Mouse (Mus musculus): ENCODE data around the gene Pcyox1. TPM values are rescaled to one million over a fixed set of nuclear protein-coding genes. Genes with fewer than 3 reads are reported as not detected.

Pcyox1 gene
- 119 and 131 TPM in 2 replicates for polyA plus RNA-seq (2015; fragmentation: Nextera tagmentation; extraction: Ambion mirVana)

GRCm38 (mm10) chr6:86396581-86397256, at the start of gene Pcyox1:
Gene Pcyox1, minus strand, starts transcription at chr6:86397154.
- Histone ChIP-seq H3K9ac (ENCODE audit: low read length) (peak within 1 kb of the TSS; percentile 93), H3K27ac (ENCODE audit: low read length) (peak within 1 kb of the TSS; percentile 94), H3K4me2 (ENCODE audit: low read depth, low read length) (peak within 1 kb of the TSS; percentile 92), H3K27me3 (ENCODE audit: control insufficient read depth, insufficient read depth, low read length) (no peaks in the 10 kb centered on the region), H3K36me3 (ENCODE audit: control insufficient read depth, insufficient read depth, low read length) (peaks cover 3% of the 10 kb centered on the region; the same call in 1 of the 2 replicates), H3K4me1 (ENCODE audit: control insufficient read depth, insufficient read depth, low read length) (peaks cover 30% of the 10 kb centered on the region), H3K9me3 (replicated peaks; ENCODE audit: control insufficient read depth, low read length) (no peaks in the 10 kb centered on the region), H3K4me3 (replicated peaks; ENCODE audit: low read length) (peak within 1 kb of the TSS; percentile 99)
- 0% methylated on average over 51 of the region's 51 CpGs for WGBS
- peak; percentile 95 for ATAC-seq (ENCODE audit: insufficient read depth, low FRiP score)

DNA sequence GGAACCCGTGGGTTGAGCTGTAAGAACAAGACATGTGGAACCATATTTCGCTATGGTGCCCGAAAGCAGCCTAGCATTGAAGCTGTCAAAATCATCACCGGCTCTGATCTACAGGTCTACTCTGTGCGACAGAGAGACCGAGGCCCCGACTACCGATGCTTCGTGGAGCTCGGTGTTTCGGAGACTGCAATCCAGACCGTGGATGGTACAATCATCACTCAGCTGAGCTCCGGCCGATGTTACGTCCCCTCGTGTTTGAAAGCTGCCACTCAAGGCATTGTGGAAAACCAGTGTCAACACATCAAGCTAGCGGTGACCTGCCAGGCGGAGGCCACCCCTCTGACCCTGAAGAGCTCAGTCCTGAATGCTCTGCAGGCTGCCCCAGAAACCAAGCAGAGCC, 48.6 kb upstream of the Pcyox1 start:
- H3K4me3 ChIP-seq (replicated peaks; ENCODE audit: low read length), result no peak overlapping the region
- no peak for ATAC-seq (ENCODE audit: insufficient read depth, low FRiP score)
- H3K4me1 ChIP-seq (ENCODE audit: control insufficient read depth, insufficient read depth, low read length), result no peaks in the 10 kb centered on the region
- WGBS, result 91% methylated on average over 18 of the region's 18 CpGs
- H3K27ac ChIP-seq (ENCODE audit: low read length), result no peak overlapping the region
- H3K36me3 ChIP-seq (ENCODE audit: control insufficient read depth, insufficient read depth, low read length), result 0 out of 2 replicates have a peak, but pooled peaks cover 9% of the 10 kb centered on the region
- no peak overlapping the region for H3K4me2 ChIP-seq (ENCODE audit: low read depth, low read length)
- no peaks in the 10 kb centered on the region for H3K9me3 ChIP-seq (replicated peaks; ENCODE audit: control insufficient read depth, low read length)
- no peak overlapping the region for H3K9ac ChIP-seq (ENCODE audit: low read length)
- no peaks in the 10 kb centered on the region for H3K27me3 ChIP-seq (ENCODE audit: control insufficient read depth, insufficient read depth, low read length)

GRCm38 (mm10) chr6:86441571-86441970, 44.6 kb upstream of the Pcyox1 start:
- Histone ChIP-seq H3K9ac (ENCODE audit: low read length) (no peak overlapping the region), H3K27ac (ENCODE audit: low read length) (no peak overlapping the region), H3K27me3 (ENCODE audit: control insufficient read depth, insufficient read depth, low read length) (no peaks in the 10 kb centered on the region), H3K36me3 (ENCODE audit: control insufficient read depth, insufficient read depth, low read length) (0 out of 2 replicates have a peak, but pooled peaks cover 9% of the 10 kb centered on the region), H3K4me1 (ENCODE audit: control insufficient read depth, insufficient read depth, low read length) (peaks cover 7% of the 10 kb centered on the region), H3K9me3 (replicated peaks; ENCODE audit: control insufficient read depth, low read length) (no peaks in the 10 kb centered on the region), H3K4me2 (ENCODE audit: low read depth, low read length) (no peak overlapping the region), H3K4me3 (replicated peaks; ENCODE audit: low read length) (no peak overlapping the region)
- ATAC-seq (ENCODE audit: insufficient read depth, low FRiP score), result no peak
- 97% methylated on average over 10 of the region's 10 CpGs for WGBS

DNA sequence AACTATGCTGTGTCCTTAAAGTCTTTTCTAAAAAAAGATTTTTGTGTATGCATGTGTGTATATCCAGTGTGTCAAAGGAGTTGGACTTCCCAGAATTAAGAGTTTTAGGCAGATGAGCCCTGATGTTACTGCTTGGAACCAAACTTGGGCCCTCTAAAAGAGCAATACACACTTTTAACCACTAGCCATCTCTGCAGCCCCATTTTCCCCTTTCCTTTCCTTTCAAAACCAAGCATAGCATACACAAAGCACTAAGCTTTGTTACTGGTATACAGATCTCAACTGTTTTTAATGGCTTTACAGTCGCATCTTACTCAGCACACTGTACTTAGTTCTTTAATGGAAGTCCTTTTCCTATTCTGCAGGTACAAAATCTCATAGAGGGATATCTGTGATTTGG, 42.6 kb upstream of the Pcyox1 start:
- H3K4me1 ChIP-seq (ENCODE audit: control insufficient read depth, insufficient read depth, low read length), result peaks cover 7% of the 10 kb centered on the region
- 83% methylated on average over 1 of the region's 1 CpGs for WGBS
- no peaks in the 10 kb centered on the region for H3K9me3 ChIP-seq (replicated peaks; ENCODE audit: control insufficient read depth, low read length)
- H3K27me3 ChIP-seq (ENCODE audit: control insufficient read depth, insufficient read depth, low read length), result no peaks in the 10 kb centered on the region
- H3K9ac ChIP-seq (ENCODE audit: low read length), result peak overlapping the region; percentile 41; the same call in 1 of the 2 replicates
- H3K4me3 ChIP-seq (replicated peaks; ENCODE audit: low read length), result peak overlapping the region; percentile 92
- no peak for ATAC-seq (ENCODE audit: insufficient read depth, low FRiP score)
- peak overlapping the region; percentile 63 for H3K4me2 ChIP-seq (ENCODE audit: low read depth, low read length)
- H3K36me3 ChIP-seq (ENCODE audit: control insufficient read depth, insufficient read depth, low read length), result peaks cover 20% of the 10 kb centered on the region
- no peak overlapping the region for H3K27ac ChIP-seq (ENCODE audit: low read length)

- Histone ChIP-seq H3K4me1 (ENCODE audit: control insufficient read depth, insufficient read depth, low read length) (peaks cover 7% of the 10 kb centered on the region), H3K9me3 (replicated peaks; ENCODE audit: control insufficient read depth, low read length) (no peaks in the 10 kb centered on the region), H3K27me3 (ENCODE audit: control insufficient read depth, insufficient read depth, low read length) (no peaks in the 10 kb centered on the region), H3K36me3 (ENCODE audit: control insufficient read depth, insufficient read depth, low read length) (peaks cover 16% of the 10 kb centered on the region), H3K4me2 (ENCODE audit: low read depth, low read length) (peak overlapping the region; percentile 63), H3K9ac (ENCODE audit: low read length) (peak overlapping the region; percentile 92), H3K27ac (ENCODE audit: low read length) (peak overlapping the region; percentile 97), H3K4me3 (replicated peaks; ENCODE audit: low read length) (peak overlapping the region; percentile 92)
- no peak for ATAC-seq (ENCODE audit: insufficient read depth, low FRiP score)
- WGBS, result 3% methylated on average over 13 of the region's 13 CpGs
These were observed 42.2 kb upstream of the Pcyox1 start for GRCm38 (mm10) chr6:86439119-86439496.

DNA sequence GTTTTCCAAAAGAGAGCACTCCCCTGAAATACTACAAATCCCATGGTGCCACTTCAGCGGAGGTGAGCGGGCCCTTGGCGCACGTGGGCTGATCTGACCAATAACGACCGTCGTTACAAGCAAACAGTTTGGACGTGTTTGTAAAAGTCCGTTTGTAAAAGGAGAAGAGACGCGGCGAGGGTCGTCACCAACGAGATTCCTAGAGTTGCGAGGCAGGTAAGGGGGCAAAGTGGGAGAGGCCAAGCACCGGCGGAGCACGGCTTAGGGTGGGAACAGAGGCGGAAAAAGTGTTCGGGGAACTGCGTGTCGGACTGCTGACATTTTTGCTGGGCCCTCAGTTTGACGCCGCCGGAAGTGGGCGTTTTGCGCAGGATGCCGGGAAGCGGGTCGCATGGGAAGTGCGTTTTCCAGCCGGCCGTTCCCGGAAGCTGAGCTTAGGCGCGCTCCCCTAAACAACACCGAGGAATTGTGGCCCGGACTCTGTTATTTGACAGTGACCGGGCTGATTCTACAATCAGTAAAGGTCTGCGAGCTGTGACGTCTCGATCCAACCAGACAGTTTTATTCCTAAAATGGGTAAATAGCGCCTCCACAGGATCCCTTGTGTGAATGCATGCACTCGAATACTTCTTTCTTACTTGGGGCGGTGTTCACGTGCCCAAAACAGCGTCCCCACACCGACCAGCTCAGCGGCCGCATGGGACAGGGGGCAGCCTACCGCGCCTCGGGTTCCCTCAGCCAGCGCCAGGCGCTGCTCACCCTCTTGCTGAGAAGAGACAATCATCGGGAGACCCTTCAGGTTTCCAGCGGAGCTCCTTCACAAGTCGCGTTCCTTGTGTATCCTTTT, 41.5 kb upstream of the Pcyox1 start, which contains the start of gene C87436:
TSS of gene C87436 (plus strand) at position 103 of the 847 bp plus-strand sequence.
- H3K36me3 ChIP-seq (ENCODE audit: control insufficient read depth, insufficient read depth, low read length), result peaks cover 14% of the 10 kb centered on the region
- H3K9ac ChIP-seq (ENCODE audit: low read length), result peak within 1 kb of the TSS; percentile 92
- ATAC-seq (ENCODE audit: insufficient read depth, low FRiP score), result peak; percentile 94
- H3K27ac ChIP-seq (ENCODE audit: low read length), result peak within 1 kb of the TSS; percentile 97
- peak within 1 kb of the TSS; percentile 92 for H3K4me3 ChIP-seq (replicated peaks; ENCODE audit: low read length)
- H3K4me1 ChIP-seq (ENCODE audit: control insufficient read depth, insufficient read depth, low read length), result peaks cover 7% of the 10 kb centered on the region
- no peaks in the 10 kb centered on the region for H3K9me3 ChIP-seq (replicated peaks; ENCODE audit: control insufficient read depth, low read length)
- H3K27me3 ChIP-seq (ENCODE audit: control insufficient read depth, insufficient read depth, low read length), result no peaks in the 10 kb centered on the region
- under 1% methylated on average over 59 of the region's 59 CpGs for WGBS
- H3K4me2 ChIP-seq (ENCODE audit: low read depth, low read length), result peak within 1 kb of the TSS; percentile 63

DNA sequence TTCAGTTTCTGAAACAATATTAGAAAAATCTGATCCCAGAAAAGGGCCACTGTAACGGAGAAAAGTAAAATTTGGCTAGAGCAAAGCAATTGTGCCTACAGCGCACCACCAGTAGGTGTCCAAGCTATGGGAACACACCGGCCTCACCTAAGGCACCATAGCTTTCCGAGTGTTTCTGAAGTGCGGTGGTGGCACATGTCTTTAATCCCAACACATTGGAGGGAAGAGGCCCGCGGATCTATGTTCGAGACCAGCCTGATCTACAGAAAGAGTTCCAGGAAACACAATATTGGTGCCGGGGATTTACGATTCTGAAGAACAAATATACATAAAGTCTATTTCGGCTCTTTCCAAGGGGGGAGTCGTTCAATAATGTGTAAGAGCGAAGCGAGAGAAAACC, 40.8 kb upstream of the Pcyox1 start:
- H3K4me3 ChIP-seq (replicated peaks; ENCODE audit: low read length), result peak overlapping the region; percentile 92
- H3K4me1 ChIP-seq (ENCODE audit: control insufficient read depth, insufficient read depth, low read length), result peaks cover 7% of the 10 kb centered on the region
- ATAC-seq (ENCODE audit: insufficient read depth, low FRiP score), result peak; percentile 62; the same call in 1 of the 2 replicates
- peak overlapping the region; percentile 97 for H3K27ac ChIP-seq (ENCODE audit: low read length)
- peak overlapping the region; percentile 92 for H3K9ac ChIP-seq (ENCODE audit: low read length)
- WGBS, result 1% methylated on average over 14 of the region's 14 CpGs
- peaks cover 12% of the 10 kb centered on the region for H3K36me3 ChIP-seq (ENCODE audit: control insufficient read depth, insufficient read depth, low read length)
- H3K4me2 ChIP-seq (ENCODE audit: low read depth, low read length), result peak overlapping the region; percentile 63
- H3K27me3 ChIP-seq (ENCODE audit: control insufficient read depth, insufficient read depth, low read length), result no peaks in the 10 kb centered on the region
- H3K9me3 ChIP-seq (replicated peaks; ENCODE audit: control insufficient read depth, low read length), result no peaks in the 10 kb centered on the region

- no peak overlapping the region for H3K4me3 ChIP-seq (replicated peaks; ENCODE audit: low read length)
- H3K4me2 ChIP-seq (ENCODE audit: low read depth, low read length), result no peak overlapping the region
- no peak overlapping the region for H3K27ac ChIP-seq (ENCODE audit: low read length)
- no peaks in the 10 kb centered on the region; the same call in 1 of the 2 replicates for H3K4me1 ChIP-seq (ENCODE audit: control insufficient read depth, insufficient read depth, low read length)
- H3K36me3 ChIP-seq (ENCODE audit: control insufficient read depth, insufficient read depth, low read length), result peaks cover 13% of the 10 kb centered on the region
- H3K9me3 ChIP-seq (replicated peaks; ENCODE audit: control insufficient read depth, low read length), result no peaks in the 10 kb centered on the region
- no peaks in the 10 kb centered on the region for H3K27me3 ChIP-seq (ENCODE audit: control insufficient read depth, insufficient read depth, low read length)
- WGBS, result 96% methylated on average over 1 of the region's 1 CpGs
- ATAC-seq (ENCODE audit: insufficient read depth, low FRiP score), result no peak
- no peak overlapping the region for H3K9ac ChIP-seq (ENCODE audit: low read length)
These were observed 36.7 kb upstream of the Pcyox1 start for GRCm38 (mm10) chr6:86433696-86434095.

- Histone ChIP-seq H3K9ac (ENCODE audit: low read length) (no peak overlapping the region), H3K4me3 (replicated peaks; ENCODE audit: low read length) (no peak overlapping the region), H3K27me3 (ENCODE audit: control insufficient read depth, insufficient read depth, low read length) (no peaks in the 10 kb centered on the region), H3K4me2 (ENCODE audit: low read depth, low read length) (no peak overlapping the region), H3K4me1 (ENCODE audit: control insufficient read depth, insufficient read depth, low read length) (no peaks in the 10 kb centered on the region), H3K36me3 (ENCODE audit: control insufficient read depth, insufficient read depth, low read length) (peaks cover 14% of the 10 kb centered on the region), H3K27ac (ENCODE audit: low read length) (no peak overlapping the region), H3K9me3 (replicated peaks; ENCODE audit: control insufficient read depth, low read length) (no peaks in the 10 kb centered on the region)
- ATAC-seq (ENCODE audit: insufficient read depth, low FRiP score), result no peak
- 95% methylated on average over 3 of the region's 3 CpGs for WGBS
These were observed 34.6 kb upstream of the Pcyox1 start for GRCm38 (mm10) chr6:86431531-86431930.

All from stomach, embryonic 16.5 days (tissue).